Mouse (Mus musculus): Measurements from ENCODE around the gene Slc28a3.

DNA sequence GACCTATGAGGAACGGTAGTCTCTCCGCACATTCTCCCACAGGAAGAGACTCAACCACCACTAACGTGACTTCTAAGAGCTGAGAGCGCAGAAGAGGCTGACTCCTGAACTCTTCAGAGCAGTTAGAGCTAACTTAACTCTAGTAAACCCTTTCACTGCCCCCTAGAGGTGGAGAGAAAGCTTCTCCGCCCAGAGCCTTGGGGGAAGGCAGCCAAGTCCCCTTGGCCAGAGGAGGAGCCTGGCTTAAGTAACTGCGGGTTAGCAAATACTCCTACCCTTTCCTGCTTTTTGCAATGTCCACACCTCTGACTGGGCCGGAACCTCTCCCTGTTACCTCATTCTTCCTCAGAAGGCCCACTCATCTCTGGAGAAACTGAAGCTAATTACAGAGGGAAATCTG, 17.5 kb downstream of the Slc28a3 start:
- TF ChIP-seq GATA1 (IDR thresholded peaks at IDR 0.05; ENCODE audit: borderline replicate concordance, low read length): no peak
- TF ChIP-seq FLI1 (IDR thresholded peaks at IDR 0.05; ENCODE audit: low read length): no peak

All from megakaryocyte, embryonic 14.5 days (primary cell).